Mouse (Mus musculus) liver, embryonic 18 days (tissue): ENCODE measurements around the gene Aph1c. TPM values are rescaled to one million over a fixed set of nuclear protein-coding genes. Genes with fewer than 3 reads are reported as not detected.

Experiments
- polyA plus RNA-seq: library from polyadenylated mRNA; depleted of rRNA; stranded (reverse); fragments of >200 nt; gene quantifications from 2 replicates; pipeline ENCODE4 v1.2.3, GENCODE M21; 2012; rRNA removed

Aph1c gene
- 2.0 and 2.1 TPM in 2 replicates for polyA plus RNA-seq

DNA sequence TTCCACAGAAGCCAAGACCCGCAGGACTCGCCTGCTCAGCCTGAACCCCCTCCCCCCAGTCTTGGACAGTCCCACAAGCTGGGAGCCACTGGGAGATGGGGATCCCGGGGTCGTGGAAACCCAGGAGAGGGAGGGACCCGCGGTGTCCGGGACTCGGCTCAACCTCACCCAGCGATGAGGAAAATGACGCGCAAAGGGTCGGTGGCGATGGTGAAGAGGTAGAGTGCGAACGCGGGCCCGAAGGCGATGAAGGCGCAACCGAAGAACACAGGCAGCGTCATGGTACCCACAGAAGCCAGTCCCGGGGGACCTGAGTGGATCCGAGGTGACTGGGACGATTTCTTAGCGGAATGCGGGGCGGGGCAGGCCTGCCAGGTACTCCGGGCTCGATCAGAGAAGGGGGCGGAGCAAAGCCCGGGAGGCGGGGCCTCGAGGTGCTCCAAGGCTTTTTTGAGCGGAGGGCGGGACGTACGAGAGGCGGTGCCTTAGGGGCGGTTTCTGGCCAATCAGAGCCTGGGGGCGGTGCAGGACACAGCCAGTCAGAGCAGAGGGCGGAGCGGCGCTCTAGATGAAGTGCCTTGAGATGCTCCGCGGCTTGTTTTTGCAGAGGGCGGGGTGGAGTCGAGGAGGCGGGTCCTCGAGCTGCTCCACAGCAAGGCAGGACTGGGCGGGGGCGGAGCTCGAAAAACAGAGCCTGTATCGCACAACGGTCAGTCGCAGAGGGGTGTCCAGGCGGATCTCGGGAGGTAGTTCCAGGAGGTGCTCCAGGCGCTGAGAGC is at the start of gene Aph1c:
Gene Aph1c, minus strand, starts transcription at position 409 of the 779 bp plus-strand sequence.

DNA sequence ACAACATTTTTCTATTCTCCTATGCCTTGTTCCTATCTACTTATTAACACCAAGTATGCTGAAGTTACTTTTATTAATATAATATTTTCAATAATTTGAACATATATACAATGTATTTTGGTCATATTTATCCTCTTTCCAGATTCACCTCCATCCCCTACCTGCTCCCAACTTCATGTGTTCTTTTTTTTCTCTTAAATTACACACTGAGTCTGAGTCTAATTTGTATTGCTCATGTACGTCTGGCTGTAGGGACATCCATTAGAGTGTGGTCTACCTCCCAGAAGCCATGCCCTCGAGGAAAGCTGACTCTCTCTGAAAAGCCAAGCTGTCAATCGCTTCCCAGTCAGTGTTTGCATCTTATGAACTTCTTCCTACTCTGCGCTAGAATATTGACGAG is 37.8 kb downstream of the Aph1c start, which contains the start of gene Gm10647:
Gene Gm10647, plus strand, starts transcription at position 301 of the 400 bp plus-strand sequence.

DNA sequence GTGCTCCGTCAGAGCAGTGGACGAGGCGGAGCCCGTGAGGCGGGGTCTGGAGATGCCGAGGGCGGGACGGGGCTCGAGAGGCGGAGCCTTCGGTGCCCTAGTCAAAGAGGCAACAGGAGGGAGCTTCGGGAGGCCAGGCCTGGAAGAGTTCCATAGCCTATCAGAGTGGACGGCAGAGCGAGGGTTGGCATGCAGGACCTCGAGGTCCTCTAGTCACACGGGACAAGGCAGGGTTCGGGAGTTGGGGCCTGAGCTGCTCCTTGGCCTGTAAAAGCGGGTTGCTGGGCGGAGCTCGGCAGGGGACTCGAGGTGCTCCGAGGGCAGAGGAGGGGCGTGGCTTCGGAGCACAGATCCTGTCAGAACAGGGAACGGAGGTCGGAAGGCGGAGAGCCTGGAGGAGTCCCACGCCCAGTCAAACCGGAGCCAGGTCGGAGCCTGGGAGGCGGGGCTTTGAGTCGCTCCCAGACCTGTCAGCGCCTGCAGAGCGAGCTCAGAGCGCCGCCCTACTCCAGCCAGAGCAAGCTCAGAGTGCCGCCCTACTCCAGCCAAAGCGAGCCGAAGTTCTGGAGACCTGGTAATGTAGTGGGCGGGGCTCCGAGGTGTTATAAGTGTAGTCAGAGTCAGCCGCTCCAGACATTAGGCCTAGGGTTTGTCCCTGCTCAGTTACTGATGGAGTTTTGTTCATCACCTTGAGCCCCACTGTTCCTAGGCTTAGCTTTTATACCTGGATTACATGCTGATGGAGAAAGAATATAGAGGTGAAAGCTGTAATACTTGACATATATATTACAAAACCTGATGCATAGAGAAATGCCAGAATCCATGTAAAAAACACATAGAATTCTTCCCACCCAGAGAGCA is 38.8 kb downstream of the Aph1c start, which contains the start of gene Aph1b:
Gene Aph1b, minus strand, starts transcription at position 27 of the 861 bp plus-strand sequence.

Other genes with a start within 250 kb of the Aph1c start
- 9.7 and 10.1 TPM in 2 replicates for gene Usp3, start 241.6 kb downstream of the Aph1c start, polyA plus RNA-seq
- 0.25 and 0.34 TPM in 2 replicates for gene Car12, start 121.0 kb downstream of the Aph1c start, polyA plus RNA-seq
- 1.1 and 1.3 TPM in 2 replicates for gene Aph1b, start 39.2 kb downstream of the Aph1c start, polyA plus RNA-seq
- 0.16 and 0.17 TPM in 2 replicates for gene Gm10647, start 37.7 kb downstream of the Aph1c start, polyA plus RNA-seq
- gene Rab8b, start 85.0 kb upstream of the Aph1c start, polyA plus RNA-seq, result 12.3 and 12.7 TPM in 2 replicates
- 230 and 242 TPM in 2 replicates for gene Rps27l, start 111.4 kb upstream of the Aph1c start, polyA plus RNA-seq
- 7.2 and 7.7 TPM in 2 replicates for gene Lactb, start 140.8 kb upstream of the Aph1c start, polyA plus RNA-seq
- 76.2 and 77.2 TPM in 2 replicates for gene Tpm1, start 214.7 kb upstream of the Aph1c start, polyA plus RNA-seq